Mouse (Mus musculus) olfactory bulb, adult 2 months (tissue): ENCODE measurements around the gene Muc3.

Experiments
- CTCF ChIP-seq: fragments of 200-500 bp; IDR thresholded peaks from 2 replicates; pipeline ENCODE4 v1.5.1; 2012; ENCODE audit warnings: low read depth, mild to moderate bottlenecking, low read length, moderate library complexity; ENCODE audit not compliant: insufficient read depth
- POLR2A ChIP-seq: fragments of 200-500 bp; IDR thresholded peaks from 2 replicates; pipeline ENCODE4 v1.6.1; 2012; ENCODE audit warnings: mild to moderate bottlenecking, low read depth, low read length, moderate library complexity; ENCODE audit not compliant: insufficient read depth

- TF ChIP-seq CTCF (no peak), POLR2A (no peak)
Observed at GRCm38 (mm10) chr5:137107024-137107423, 42.1 kb downstream of the Muc3 start.
